Mouse (Mus musculus) fat pad, adult 2 months (tissue): ENCODE data around the gene Inpp5b.

Source experiments
- DNase-seq: peaks from one replicate; pipeline ENCODE4 v3.0.0-alpha.2; 2011; ENCODE audit warnings: low read depth, low spot score; ENCODE audit errors: extremely low read depth

Inpp5b gene

DNA sequence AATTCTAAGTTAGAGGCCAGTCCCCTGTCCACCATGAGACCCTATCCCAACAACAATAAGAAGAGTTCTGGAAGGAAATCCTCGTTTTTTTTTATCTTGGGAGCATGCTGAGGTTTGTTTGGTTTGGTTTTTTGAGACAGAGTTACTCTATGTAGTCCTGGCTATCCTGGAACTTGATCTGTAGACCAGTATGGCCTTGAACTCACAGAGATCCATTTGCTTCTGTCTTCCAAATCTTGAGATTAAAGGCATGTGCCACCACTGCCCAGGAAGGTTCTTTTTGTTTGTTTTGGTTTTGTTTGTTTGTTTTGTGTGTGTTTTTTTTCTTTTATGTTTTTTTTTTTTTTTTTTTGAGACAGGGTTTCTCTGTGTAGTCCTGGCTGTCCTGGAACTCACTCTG is 19.6 kb downstream of the Inpp5b start:
- no peak for DNase-seq

DNA sequence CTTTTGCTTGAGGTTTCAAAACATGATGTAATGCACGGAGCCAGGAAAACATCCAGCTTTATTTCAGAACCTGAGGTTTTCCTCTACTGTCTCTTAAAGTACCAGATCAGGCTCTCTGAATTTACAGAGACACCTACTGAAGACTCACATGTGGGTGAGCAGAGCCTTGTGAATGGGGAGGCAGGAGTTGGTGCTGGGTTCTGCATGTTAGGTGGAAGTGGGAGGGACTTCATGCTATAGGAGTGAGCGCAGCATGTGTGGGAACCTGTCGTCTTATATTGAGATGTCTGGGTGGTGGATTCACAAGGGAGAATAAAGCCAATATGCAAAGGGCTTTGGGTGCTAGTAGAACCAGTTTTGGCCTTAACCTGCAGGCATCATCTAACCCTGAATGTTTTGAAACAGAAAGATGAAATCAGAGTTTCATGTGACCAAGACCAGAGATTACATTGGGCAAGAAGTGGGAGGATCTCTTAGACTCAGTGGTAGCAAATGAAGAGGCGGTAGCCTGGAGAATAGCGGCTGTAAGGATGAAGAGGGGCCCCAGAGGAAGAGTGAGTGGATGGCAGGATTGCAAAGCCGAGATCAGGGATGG is 21.3 kb downstream of the Inpp5b start:
- peak; percentile 92 for DNase-seq

- no peak for DNase-seq
These were observed 24.3 kb downstream of the Inpp5b start for GRCm38 (mm10) chr4:124765802-124766565.

GRCm38 (mm10) chr4:124766566-124766940 is 24.9 kb downstream of the Inpp5b start:
- DNase-seq: no peak

GRCm38 (mm10) chr4:124768963-124769591 is 27.4 kb downstream of the Inpp5b start:
- DNase-seq: no peak

- no peak for DNase-seq
These were observed 29.0 kb downstream of the Inpp5b start for GRCm38 (mm10) chr4:124770624-124771023.

GRCm38 (mm10) chr4:124772125-124772524 is 30.5 kb downstream of the Inpp5b start:
- DNase-seq: no peak

GRCm38 (mm10) chr4:124773449-124773848 is 31.8 kb downstream of the Inpp5b start:
- no peak for DNase-seq

- DNase-seq: no peak
These were observed 32.3 kb downstream of the Inpp5b start for GRCm38 (mm10) chr4:124773995-124774394.

DNA sequence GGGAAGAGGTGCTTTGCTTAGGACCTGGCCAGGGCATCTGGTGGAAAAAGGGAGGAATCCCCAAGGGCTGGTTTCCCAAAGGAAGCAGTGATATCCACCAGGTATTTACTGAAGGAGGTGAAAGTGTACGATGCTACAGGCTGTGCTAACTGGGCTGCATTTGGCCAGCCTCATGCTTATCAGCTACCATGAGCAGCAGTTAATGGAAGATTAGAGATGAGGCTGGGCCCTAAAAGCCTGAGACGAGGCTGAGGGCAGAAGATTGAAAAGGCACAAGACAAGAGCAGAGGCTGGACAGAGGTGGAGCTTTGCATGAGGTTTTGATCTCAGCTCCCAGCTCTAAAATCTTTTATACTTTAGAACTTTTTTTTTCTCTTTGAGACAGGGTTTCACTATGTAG is 32.8 kb downstream of the Inpp5b start:
- DNase-seq: no peak

GRCm38 (mm10) chr4:124781361-124781760 is 39.7 kb downstream of the Inpp5b start:
- DNase-seq: no peak

- no peak for DNase-seq
These were observed 40.7 kb downstream of the Inpp5b start for GRCm38 (mm10) chr4:124782395-124782794.

- no peak for DNase-seq
These were observed 42.3 kb downstream of the Inpp5b start for GRCm38 (mm10) chr4:124783937-124784336.

DNA sequence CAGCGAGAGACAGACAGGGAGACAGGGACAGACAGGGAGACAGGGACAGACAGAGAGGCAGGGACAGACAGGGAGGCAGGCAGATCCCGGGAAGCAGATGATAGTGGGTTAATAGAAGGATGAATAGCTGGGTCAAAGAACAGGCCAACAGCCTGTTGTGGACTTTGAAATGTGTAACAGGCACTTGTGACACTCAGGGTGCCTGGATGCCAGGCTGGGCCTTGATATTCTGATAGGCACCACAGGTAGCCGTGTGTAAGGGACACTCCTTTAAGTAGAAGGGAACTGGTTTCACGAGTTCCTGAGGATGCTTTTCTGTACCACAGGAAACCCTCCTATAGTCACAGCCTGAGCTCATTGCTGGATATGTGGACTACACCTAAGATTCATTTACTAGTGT is 48.4 kb downstream of the Inpp5b start:
- no peak for DNase-seq

GRCm38 (mm10) chr4:124792114-124792513 is 50.5 kb downstream of the Inpp5b start:
- DNase-seq: no peak

GRCm38 (mm10) chr4:124796141-124796540 is 54.5 kb downstream of the Inpp5b start:
- DNase-seq: no peak

- no peak for DNase-seq
These were observed 55.3 kb downstream of the Inpp5b start for GRCm38 (mm10) chr4:124796913-124797312.

GRCm38 (mm10) chr4:124801552-124802308 is 60.1 kb downstream of the Inpp5b start, which contains the start of gene Mtf1:
Gene Mtf1 (plus strand): TSS chr4:124802104.
- no peak for DNase-seq

- DNase-seq: no peak
These were observed 60.9 kb downstream of the Inpp5b start for GRCm38 (mm10) chr4:124802309-124803260.

DNA sequence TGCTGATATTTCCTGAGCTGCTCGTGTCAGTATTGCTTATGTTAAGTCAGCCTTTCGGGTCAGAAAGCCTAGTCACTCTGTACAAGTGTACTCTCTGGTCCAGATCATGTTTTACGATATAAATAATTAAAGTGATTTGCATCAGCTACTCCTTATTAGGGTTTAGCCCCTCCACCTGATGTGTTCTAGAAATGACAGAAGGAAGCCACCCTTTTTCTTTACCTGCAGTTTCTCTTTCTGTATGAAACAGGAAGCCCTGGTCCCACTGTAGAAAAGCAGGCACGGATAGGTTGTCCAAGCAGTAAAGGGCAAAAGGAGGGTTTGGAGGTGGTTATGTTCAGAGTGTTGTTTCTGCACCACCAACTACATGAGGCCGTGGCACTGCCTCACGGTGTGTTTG is 61.8 kb downstream of the Inpp5b start:
- DNase-seq: no peak
